Mouse (Mus musculus): ENCODE measurements around the gene Scgb1b2. TPM values are rescaled to one million over a fixed set of nuclear protein-coding genes. Genes with fewer than 3 reads are reported as not detected.

Gene Scgb1b2
- total RNA-seq (2021): not detected
- long read RNA-seq, experiment 1: 0 reads
- long read RNA-seq, experiment 2: 0 reads

DNA sequence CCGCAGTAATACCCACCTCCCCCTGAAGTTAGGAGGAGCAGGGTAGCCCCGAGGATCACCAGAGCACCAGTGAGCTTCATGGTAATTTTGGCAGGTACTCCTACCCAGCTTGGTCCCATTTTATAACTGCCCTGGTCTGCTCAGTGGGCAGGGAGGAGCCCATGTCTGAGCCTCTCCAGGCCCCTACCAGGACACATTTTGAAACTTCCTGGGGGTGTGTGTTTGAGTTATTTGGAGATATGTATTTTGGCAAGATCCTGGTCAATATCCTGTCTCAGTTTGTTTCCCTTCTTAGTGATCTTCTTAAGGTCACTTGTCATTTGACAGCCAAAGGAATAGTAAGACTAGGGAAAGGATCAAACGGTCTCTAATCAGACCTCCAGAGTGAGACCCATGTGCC lies at the start of gene Scgb1b2:
Gene Scgb1b2, minus strand, starts transcription at position 101 of the 400 bp plus-strand sequence.
- no peak within 1 kb of the TSS for H3K4me3 ChIP-seq
- DNase-seq: no peak
- no peak for TF ChIP-seq CTCF (IDR thresholded peaks at IDR 0.05)
- no peak within 1 kb of the TSS for H3K27ac ChIP-seq
- intact Hi-C loops (cut with DNase I): no loop called here

DNA sequence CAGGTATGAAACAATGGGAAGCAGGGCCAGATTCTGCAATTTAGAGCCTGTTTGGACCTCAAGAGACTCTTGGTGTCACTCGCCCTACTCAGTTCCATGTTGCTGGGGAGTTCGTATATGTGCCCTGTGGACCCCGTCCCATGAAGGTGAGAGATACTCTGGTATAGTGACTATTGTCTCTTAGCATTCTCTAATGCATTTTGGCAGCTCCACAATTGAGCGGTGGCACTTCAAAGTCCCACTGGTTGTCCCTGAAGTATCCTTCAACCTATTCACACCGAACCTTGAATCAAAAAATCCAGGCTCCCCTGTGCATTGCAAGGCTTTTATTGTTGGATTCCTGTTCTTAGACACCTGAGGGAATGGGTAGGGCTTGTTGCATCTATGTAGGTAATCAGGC lies 1.4 kb downstream of the Scgb1b2 start, which contains the start of gene Scgb2b2:
Gene Scgb2b2, plus strand, starts transcription at position 301 of the 400 bp plus-strand sequence.
- no peak for TF ChIP-seq CTCF (IDR thresholded peaks at IDR 0.05)
- Histone ChIP-seq H3K4me3 (no peak within 1 kb of the TSS), H3K27ac (no peak within 1 kb of the TSS)
- intact Hi-C loops (cut with DNase I): no loop called here
- DNase-seq: no peak

Other genes with a start within 250 kb of the Scgb1b2 start
- 10 to 100 TPM in 1 of 2 experiments, 1 to 10 TPM in 1; 8.3 to 13.8 TPM for gene Fxyd5, start 249.3 kb downstream of the Scgb1b2 start, total RNA-seq (2021)
- gene Fxyd7, start 240.4 kb downstream of the Scgb1b2 start, total RNA-seq (2021): 1 to 10 TPM; 1.4 to 1.6 TPM
- 1,000 to 10,000 TPM in 1 of 2 experiments, 100 to 1,000 TPM in 1; 944 to 1,010 TPM for gene Fxyd1, start 234.6 kb downstream of the Scgb1b2 start, total RNA-seq (2021)
- 1 to 10 TPM; 2.4 to 3.3 TPM for gene Lgi4, start 232.5 kb downstream of the Scgb1b2 start, total RNA-seq (2021)
- gene Fxyd3, start 215.1 kb downstream of the Scgb1b2 start, total RNA-seq (2021): 1 to 10 TPM; 1.2 to 1.4 TPM
- 10 to 100 TPM; 14.0 to 15.9 TPM for gene Hpn, start 176.5 kb downstream of the Scgb1b2 start, total RNA-seq (2021)
- 100 to 1,000 TPM; 748 to 815 TPM for gene Scn1b, start 164.8 kb downstream of the Scgb1b2 start, total RNA-seq (2021)
- gene Gramd1a, start 135.9 kb downstream of the Scgb1b2 start, total RNA-seq (2021): 10 to 100 TPM; 47.2 to 61.7 TPM
- not detected for gene Scgb2b2, start 1.3 kb downstream of the Scgb1b2 start, total RNA-seq (2021)
- not detected for gene Scgb2b3, start 70.3 kb upstream of the Scgb1b2 start, total RNA-seq (2021)
- gene Scgb1b3, start 83.8 kb upstream of the Scgb1b2 start, total RNA-seq (2021): not detected